Mouse (Mus musculus) layer of hippocampus, adult 11-12 months (tissue): ENCODE results near the gene Ccdc87.
A peak's percentile ranks its signal among the peaks of the same experiment; 100 is the strongest.
"Not testable (repeated sequence)": the region's sequence is repeated elsewhere in the genome, so short reads cannot be mapped to it uniquely, and the experiment has no call there.

ENCODE experiments used
- DNase-seq: peaks from one replicate; pipeline ENCODE4 v3.0.0; 2022; ENCODE audit warnings: low spot score

Gene Ccdc87

GRCm38 (mm10) chr19:4838526-4839140 is 533 bp upstream of the Ccdc87 start:
- no peak for DNase-seq

GRCm38 (mm10) chr19:4840848-4841247 is 1.7 kb downstream of the Ccdc87 start:
- no peak for DNase-seq

GRCm38 (mm10) chr19:4842611-4843010 is 3.4 kb downstream of the Ccdc87 start:
- no peak for DNase-seq

- DNase-seq = no peak
These were observed 6.7 kb downstream of the Ccdc87 start for GRCm38 (mm10) chr19:4845846-4846245.

- DNase-seq = no peak
These were observed 8.3 kb downstream of the Ccdc87 start for GRCm38 (mm10) chr19:4847490-4847889.

GRCm38 (mm10) chr19:4849800-4850199 is 10.6 kb downstream of the Ccdc87 start:
- DNase-seq = no peak

- no peak for DNase-seq
These were observed 11.1 kb downstream of the Ccdc87 start for GRCm38 (mm10) chr19:4850281-4850680.

GRCm38 (mm10) chr19:4854552-4855469 is 15.6 kb downstream of the Ccdc87 start, which contains the start of gene Ctsf:
TSS of gene Ctsf (plus strand) at chr19:4855130.
- DNase-seq = peak; percentile 92

- no peak for DNase-seq
These were observed 16.3 kb downstream of the Ccdc87 start for GRCm38 (mm10) chr19:4855470-4855820.

- DNase-seq = no peak
These were observed 16.8 kb downstream of the Ccdc87 start for GRCm38 (mm10) chr19:4855951-4856350.

- DNase-seq = no peak
These were observed 19.9 kb downstream of the Ccdc87 start for GRCm38 (mm10) chr19:4859081-4859480.

- DNase-seq = no peak
These were observed 23.9 kb downstream of the Ccdc87 start for GRCm38 (mm10) chr19:4863048-4863447.

- DNase-seq = no peak
These were observed 26.0 kb downstream of the Ccdc87 start for GRCm38 (mm10) chr19:4865147-4865546.

- DNase-seq = not testable (repeated sequence)
These were observed 35.4 kb downstream of the Ccdc87 start for GRCm38 (mm10) chr19:4874613-4875012.

- DNase-seq = no peak
These were observed 37.1 kb downstream of the Ccdc87 start for GRCm38 (mm10) chr19:4876241-4876640.

GRCm38 (mm10) chr19:4876755-4877154 is 37.6 kb downstream of the Ccdc87 start:
- no peak for DNase-seq

- DNase-seq = no peak
These were observed 38.6 kb downstream of the Ccdc87 start, which contains the start of gene Actn3 for GRCm38 (mm10) chr19:4877785-4878184. TSS of gene Actn3 (minus strand) at chr19:4877909.

- peak; percentile 96 for DNase-seq
These were observed 39.5 kb downstream of the Ccdc87 start, which contains the start of gene Zdhhc24 for GRCm38 (mm10) chr19:4878405-4879323. TSS of gene Zdhhc24 (plus strand) at chr19:4878668.

- no peak for DNase-seq
These were observed 40.1 kb downstream of the Ccdc87 start for GRCm38 (mm10) chr19:4879324-4879703.

GRCm38 (mm10) chr19:4883961-4884360 is 44.8 kb downstream of the Ccdc87 start:
- no peak for DNase-seq

- DNase-seq = no peak
These were observed 50.6 kb downstream of the Ccdc87 start for GRCm38 (mm10) chr19:4889791-4890190.

- DNase-seq = no peak
These were observed 52.6 kb downstream of the Ccdc87 start for GRCm38 (mm10) chr19:4891798-4892197.
